In genomic region chr11:113467313-113467811, GRCm38 (mm10) we compare ENCODE assay signal across 16 mouse cellular contexts.
DNase-seq lines count a peak whose midpoint lies in the region; ATAC-seq lines count a peak whose summit lies in the region.
"Had no signal": no experiment of that assay in that cellular context is flagged by ENCODE, and none has a peak within 500 bp of the region (broad histone marks: within the 10 kb centered on the region; RNA-seq: fewer than 3 reads in every experiment).

No protein-coding gene starts in this region.

- DNase-seq in neural tube, embryonic 11.5 days (ENCODE audit: low spot score), result peak; percentile 36
- no peak for DNase-seq in neural tube, embryonic 10.5 days (ENCODE audit: extremely low spot score, low spot score)
- DNase-seq in midbrain, embryonic 11.5 days (ENCODE audit: low spot score, missing footprints), result peak; percentile 88
- DNase-seq in left cerebral cortex, adult 18-20 months (ENCODE audit: low spot score in 2 of 2), result no peak
- no peak for DNase-seq in ovary, adult 18-20 months (ENCODE audit: low spot score)
- DNase-seq: cerebellum, adult 8-10 months; heart, adult 2 months; heart, postnatal 10 days; kidney, postnatal 4 days had no signal

- no peak overlapping the region for H3K9ac ChIP-seq in neural tube, embryonic 11.5 days (ENCODE audit: low read length)
- H3K9ac ChIP-seq in forebrain, embryonic 16.5 days (replicated peaks; ENCODE audit: low read depth, low read length), result peak overlapping the region; percentile 35
- H3K9ac ChIP-seq in midbrain, embryonic 11.5 days (ENCODE audit: low read length), result peak overlapping the region; percentile 33; the same call in 1 of the 2 replicates
- H3K9ac ChIP-seq in neural tube, embryonic 15.5 days (replicated peaks), result no peak overlapping the region
- H3K9ac ChIP-seq in kidney, embryonic 14.5 days (ENCODE audit: low read depth, low read length), result no peak overlapping the region
- H3K9ac ChIP-seq: embryonic facial prominence, embryonic 15.5 days had no signal

- H3K36me3 ChIP-seq in neural tube, embryonic 11.5 days (ENCODE audit: control insufficient read depth, insufficient read depth, low read length), result no peaks in the 10 kb centered on the region
- no peaks in the 10 kb centered on the region for H3K36me3 ChIP-seq in forebrain, embryonic 16.5 days (ENCODE audit: control insufficient read depth, insufficient read depth)
- no peaks in the 10 kb centered on the region for H3K36me3 ChIP-seq in midbrain, embryonic 11.5 days (ENCODE audit: control insufficient read depth, insufficient read depth, low read length)
- H3K36me3 ChIP-seq in neural tube, embryonic 15.5 days, result no peaks in the 10 kb centered on the region
- no peaks in the 10 kb centered on the region for H3K36me3 ChIP-seq in kidney, embryonic 14.5 days (ENCODE audit: control insufficient read depth, insufficient read depth, low read length)
- H3K36me3 ChIP-seq: embryonic facial prominence, embryonic 15.5 days had no signal

- no peak for ATAC-seq in neural tube, embryonic 11.5 days (ENCODE audit: insufficient read depth, low FRiP score, low TSS enrichment)
- peak; percentile 90 for ATAC-seq in forebrain, embryonic 16.5 days
- ATAC-seq in midbrain, embryonic 11.5 days (ENCODE audit: low FRiP score), result peak; percentile 66
- ATAC-seq in neural tube, embryonic 15.5 days (ENCODE audit: low FRiP score), result no peak
- no peak for ATAC-seq in kidney, embryonic 14.5 days (ENCODE audit: low FRiP score, low TSS enrichment)
- ATAC-seq: activated CD4-positive, CD25-positive, alpha-beta regulatory T cell, adult 4 months; intestine, embryonic 16.5 days had no signal

- H3K4me1 ChIP-seq in neural tube, embryonic 11.5 days (ENCODE audit: control insufficient read depth, insufficient read depth, low read length), result peaks cover 6% of the 10 kb centered on the region; the same call in 1 of the 2 replicates
- H3K4me1 ChIP-seq in forebrain, embryonic 16.5 days (replicated peaks; ENCODE audit: control insufficient read depth, insufficient read depth, low read length), result peaks cover 19% of the 10 kb centered on the region
- H3K4me1 ChIP-seq in midbrain, embryonic 11.5 days (ENCODE audit: control insufficient read depth, insufficient read depth, low read length), result peaks cover 11% of the 10 kb centered on the region
- H3K4me1 ChIP-seq in neural tube, embryonic 15.5 days, result peaks cover 14% of the 10 kb centered on the region
- H3K4me1 ChIP-seq in kidney, embryonic 14.5 days (ENCODE audit: control insufficient read depth, insufficient read depth, low read length), result no peaks in the 10 kb centered on the region

- H3K27me3 ChIP-seq in neural tube, embryonic 11.5 days (ENCODE audit: control insufficient read depth, insufficient read depth, low read length), result no peaks in the 10 kb centered on the region
- no peaks in the 10 kb centered on the region for H3K27me3 ChIP-seq in forebrain, embryonic 16.5 days (replicated peaks; ENCODE audit: control insufficient read depth, insufficient read depth, low read length)
- no peaks in the 10 kb centered on the region for H3K27me3 ChIP-seq in midbrain, embryonic 11.5 days (ENCODE audit: control insufficient read depth, insufficient read depth, low read length)
- no peaks in the 10 kb centered on the region for H3K27me3 ChIP-seq in neural tube, embryonic 15.5 days (replicated peaks)
- no peaks in the 10 kb centered on the region for H3K27me3 ChIP-seq in kidney, embryonic 14.5 days (ENCODE audit: control insufficient read depth, insufficient read depth, low read length)
- H3K27me3 ChIP-seq: embryonic facial prominence, embryonic 15.5 days had no signal

- H3K4me2 ChIP-seq in neural tube, embryonic 11.5 days (ENCODE audit: low read depth), result no peak overlapping the region
- peak overlapping the region; percentile 22; the same call in 1 of the 2 replicates for H3K4me2 ChIP-seq in forebrain, embryonic 16.5 days (ENCODE audit: low read length)
- H3K4me2 ChIP-seq in midbrain, embryonic 11.5 days, result no peak overlapping the region
- no peak overlapping the region for H3K4me2 ChIP-seq in neural tube, embryonic 15.5 days
- no peak overlapping the region for H3K4me2 ChIP-seq in kidney, embryonic 14.5 days (replicated peaks; ENCODE audit: low read depth, low read length)
- H3K4me2 ChIP-seq: embryonic facial prominence, embryonic 15.5 days had no signal

- 66% methylated on average over 12 of the region's 12 CpGs for WGBS in neural tube, embryonic 11.5 days
- 16% methylated on average over 12 of the region's 12 CpGs for WGBS in forebrain, embryonic 16.5 days
- WGBS in midbrain, embryonic 11.5 days, result 67% methylated on average over 12 of the region's 12 CpGs
- 22% methylated on average over 12 of the region's 12 CpGs for WGBS in neural tube, embryonic 15.5 days
- 81% methylated on average over 12 of the region's 12 CpGs for WGBS in kidney, embryonic 14.5 days

- no peaks in the 10 kb centered on the region for H3K9me3 ChIP-seq in neural tube, embryonic 11.5 days (ENCODE audit: control insufficient read depth, low read length)
- no peaks in the 10 kb centered on the region for H3K9me3 ChIP-seq in forebrain, embryonic 16.5 days (ENCODE audit: control insufficient read depth, low read length)
- H3K9me3 ChIP-seq in midbrain, embryonic 11.5 days (ENCODE audit: control insufficient read depth, low read length), result no peaks in the 10 kb centered on the region
- no peaks in the 10 kb centered on the region for H3K9me3 ChIP-seq in neural tube, embryonic 15.5 days (replicated peaks)
- H3K9me3 ChIP-seq in kidney, embryonic 14.5 days (ENCODE audit: control insufficient read depth, low read length), result no peaks in the 10 kb centered on the region
- H3K9me3 ChIP-seq: embryonic facial prominence, embryonic 15.5 days had no signal

- peak overlapping the region; percentile 58 for H3K27ac ChIP-seq in neural tube, embryonic 11.5 days (ENCODE audit: low read depth, low read length)
- H3K27ac ChIP-seq in forebrain, embryonic 16.5 days (ENCODE audit: low read length), result peak overlapping the region; percentile 93
- H3K27ac ChIP-seq in midbrain, embryonic 11.5 days (ENCODE audit: low read depth, low read length), result peak overlapping the region; percentile 88
- H3K27ac ChIP-seq in neural tube, embryonic 15.5 days (replicated peaks), result 0 out of 2 replicates have a peak overlapping the region, but pooled peaks have one; percentile 37
- no peak overlapping the region for H3K27ac ChIP-seq in kidney, embryonic 14.5 days (ENCODE audit: low read depth, low read length)
- H3K27ac ChIP-seq: embryonic facial prominence, embryonic 15.5 days; heart, adult 2 months; macrophage had no signal

- no peak overlapping the region for H3K4me3 ChIP-seq in neural tube, embryonic 11.5 days (ENCODE audit: low read depth, low read length)
- no peak overlapping the region for H3K4me3 ChIP-seq in forebrain, embryonic 16.5 days (replicated peaks; ENCODE audit: low read length)
- H3K4me3 ChIP-seq in midbrain, embryonic 11.5 days (ENCODE audit: low read depth, low read length), result no peak overlapping the region
- H3K4me3 ChIP-seq in neural tube, embryonic 15.5 days (replicated peaks), result no peak overlapping the region
- no peak overlapping the region for H3K4me3 ChIP-seq in kidney, embryonic 14.5 days (ENCODE audit: low read length)
- H3K4me3 ChIP-seq: embryonic facial prominence, embryonic 15.5 days; heart, adult 2 months had no signal

Comparison
In these comparisons a context has a peak if more than half of its experiments do, and no peak if none do; other contexts are left out.
1. DNase-seq: peak in neural tube, embryonic 11.5 days (single experiment) and midbrain, embryonic 11.5 days (single experiment); none in neural tube, embryonic 10.5 days (single experiment), left cerebral cortex, adult 18-20 months (0 of 2) and ovary, adult 18-20 months (single experiment).
2. ATAC-seq: peak in forebrain, embryonic 16.5 days (single experiment) and midbrain, embryonic 11.5 days (single experiment); none in neural tube, embryonic 11.5 days (single experiment), neural tube, embryonic 15.5 days (single experiment) and kidney, embryonic 14.5 days (single experiment).
3. H3K9ac ChIP-seq: peak in forebrain, embryonic 16.5 days (single experiment) and midbrain, embryonic 11.5 days (single experiment); none in neural tube, embryonic 11.5 days (single experiment), neural tube, embryonic 15.5 days (single experiment) and kidney, embryonic 14.5 days (single experiment).